Mouse (Mus musculus) layer of hippocampus, adult 9-10 months (tissue): ENCODE results near the gene Irf2bp1.

Experiments used
- DNase-seq: peaks from one replicate; pipeline ENCODE4 v3.0.0; 2022; ENCODE audit warnings: low spot score

The Irf2bp1 gene

GRCm38 (mm10) chr7:19029084-19029653 is 25.3 kb downstream of the Irf2bp1 start:
- DNase-seq, result no peak

- DNase-seq, result no peak
Observed at GRCm38 (mm10) chr7:19031641-19032040, 27.8 kb downstream of the Irf2bp1 start.

DNA sequence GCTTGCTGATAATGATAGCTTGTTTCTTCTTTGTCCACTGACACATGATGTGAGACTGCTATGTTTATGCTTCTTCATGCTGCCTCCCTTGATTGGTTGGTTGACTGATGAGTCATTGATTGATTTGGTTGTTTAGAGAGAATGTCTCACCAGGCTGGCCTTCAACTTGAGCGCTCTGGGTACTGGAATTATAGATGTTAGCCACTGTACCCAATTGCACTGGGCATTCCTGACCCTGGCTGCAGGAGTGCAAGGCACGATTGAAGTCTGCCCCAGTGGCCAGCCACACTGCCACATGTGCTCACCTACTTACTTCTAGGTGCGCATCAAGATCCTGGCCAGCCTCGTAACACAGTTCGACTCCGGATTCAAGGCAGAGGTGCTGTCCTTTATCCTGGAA is 40.8 kb downstream of the Irf2bp1 start:
- no peak for DNase-seq

DNA sequence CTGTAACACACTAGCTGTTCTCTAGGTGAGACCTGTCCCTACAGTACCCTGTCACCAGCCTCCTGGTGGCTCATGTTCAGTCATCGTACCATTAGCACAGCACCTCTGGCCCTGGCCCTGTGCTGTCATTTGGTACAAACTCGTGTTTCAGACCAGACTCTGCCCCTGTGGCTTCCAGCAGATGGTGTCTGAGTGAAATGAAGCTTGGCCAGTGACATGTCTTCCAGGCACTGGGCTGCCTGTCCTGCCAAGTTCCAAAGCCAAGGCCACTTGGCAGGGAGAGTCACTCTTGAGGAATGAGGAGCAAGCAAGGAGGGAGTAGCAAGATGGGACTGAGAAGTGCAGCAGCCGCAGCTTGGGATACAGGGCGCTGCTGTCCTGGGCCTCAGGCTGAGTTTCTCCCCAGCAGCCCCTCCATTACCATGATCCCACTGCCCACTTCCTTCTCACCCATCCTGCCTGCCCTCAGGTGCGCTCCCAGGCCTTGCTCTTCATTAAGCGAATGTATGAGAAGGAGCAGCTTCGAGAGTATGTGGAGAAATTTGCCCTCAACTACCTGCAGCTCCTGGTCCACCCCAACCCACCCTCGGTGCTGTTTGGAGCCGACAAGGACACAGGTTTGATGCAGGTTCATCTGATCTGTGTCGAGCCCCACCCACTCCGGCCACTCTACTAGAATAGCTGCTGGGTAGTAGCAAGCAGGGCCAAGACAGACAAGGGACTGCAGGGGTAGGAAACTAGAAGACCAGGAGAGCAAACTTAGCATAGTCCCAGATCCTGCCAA is 42.6 kb downstream of the Irf2bp1 start:
- DNase-seq, result no peak

GRCm38 (mm10) chr7:19048006-19048527 is 44.2 kb downstream of the Irf2bp1 start:
- DNase-seq, result no peak

GRCm38 (mm10) chr7:19049252-19049651 is 45.4 kb downstream of the Irf2bp1 start:
- DNase-seq, result no peak

- DNase-seq, result no peak
Observed at GRCm38 (mm10) chr7:19050172-19050571, 46.3 kb downstream of the Irf2bp1 start.

DNA sequence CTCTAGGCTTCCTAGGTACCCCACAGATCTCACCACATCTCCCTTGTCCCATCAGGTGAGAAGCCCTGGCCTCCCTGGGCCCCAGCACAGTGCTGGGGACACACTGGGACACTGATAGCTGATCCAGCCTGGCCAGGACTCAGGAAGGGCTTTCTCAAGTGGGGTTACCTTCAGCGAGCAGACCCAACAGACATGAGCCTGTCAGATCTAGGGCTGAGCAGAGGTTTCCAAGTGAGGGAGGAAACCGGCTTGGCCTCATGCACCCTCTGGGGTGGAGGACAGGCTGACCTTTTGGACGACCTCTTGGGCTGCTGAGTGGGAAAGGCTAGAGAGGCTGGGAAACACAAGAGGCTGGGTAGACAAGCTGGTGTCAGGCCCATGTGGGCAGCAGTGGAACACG is 47.3 kb downstream of the Irf2bp1 start:
- no peak for DNase-seq

- peak; percentile 46 for DNase-seq
Observed at GRCm38 (mm10) chr7:19052345-19053135, 48.7 kb downstream of the Irf2bp1 start.

DNA sequence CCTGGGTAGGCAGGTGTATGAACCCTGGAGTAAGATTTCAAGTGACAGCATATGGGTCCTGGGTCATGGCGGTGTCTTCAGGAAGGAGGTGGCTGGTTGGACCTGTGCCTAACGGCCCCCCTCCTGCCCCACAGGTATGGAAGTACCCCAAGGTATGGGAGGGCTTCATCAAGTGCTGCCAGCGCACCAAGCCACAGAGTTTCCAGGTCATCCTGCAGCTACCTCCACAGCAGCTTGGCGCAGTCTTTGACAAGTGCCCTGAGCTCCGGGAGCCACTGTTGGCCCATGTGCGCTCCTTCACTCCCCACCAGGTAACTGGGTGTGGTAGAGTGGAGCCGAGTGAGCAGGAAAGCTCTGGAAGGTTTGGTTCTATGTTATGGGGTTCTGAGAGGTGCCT is 49.3 kb downstream of the Irf2bp1 start:
- no peak for DNase-seq

DNA sequence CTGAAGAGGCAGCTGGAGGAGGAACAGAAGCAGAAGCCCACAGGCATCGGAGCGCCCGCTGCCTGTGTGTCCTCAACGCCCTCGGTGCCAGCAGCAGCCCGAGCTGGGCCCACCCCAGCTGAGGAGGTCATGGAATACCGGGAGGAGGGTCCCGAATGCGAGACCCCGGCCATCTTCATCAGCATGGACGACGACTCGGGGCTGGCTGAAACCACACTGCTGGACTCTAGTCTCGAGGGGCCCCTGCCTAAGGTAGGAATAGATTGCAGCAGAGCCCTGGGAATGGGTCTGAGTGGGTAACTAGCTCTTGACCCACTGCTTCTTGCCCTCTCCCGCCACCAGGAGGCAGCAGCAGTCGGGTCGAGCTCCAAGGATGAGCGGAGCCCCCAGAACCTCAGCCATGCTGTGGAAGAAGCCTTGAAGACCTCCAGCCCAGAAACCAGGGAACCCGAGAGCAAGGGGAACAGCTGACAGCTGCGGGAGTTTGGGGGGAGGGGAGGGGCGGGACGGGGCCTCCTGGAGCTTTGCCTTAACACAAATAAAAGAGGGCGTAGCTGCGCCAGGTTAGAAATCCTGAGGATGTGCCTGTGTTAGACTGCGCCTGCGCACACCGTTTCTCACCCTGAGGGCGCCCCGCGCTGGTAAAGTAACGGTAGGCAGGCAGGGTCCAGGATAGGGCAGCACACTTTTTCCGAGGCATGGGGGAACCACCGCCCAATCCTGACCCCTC is 50.4 kb downstream of the Irf2bp1 start, which contains the start of gene Rsph6a:
TSS of gene Rsph6a (plus strand) at position 644 of the 730 bp plus-strand sequence.
- no peak for DNase-seq

GRCm38 (mm10) chr7:19054777-19055076 is 50.9 kb downstream of the Irf2bp1 start:
- no peak for DNase-seq

DNA sequence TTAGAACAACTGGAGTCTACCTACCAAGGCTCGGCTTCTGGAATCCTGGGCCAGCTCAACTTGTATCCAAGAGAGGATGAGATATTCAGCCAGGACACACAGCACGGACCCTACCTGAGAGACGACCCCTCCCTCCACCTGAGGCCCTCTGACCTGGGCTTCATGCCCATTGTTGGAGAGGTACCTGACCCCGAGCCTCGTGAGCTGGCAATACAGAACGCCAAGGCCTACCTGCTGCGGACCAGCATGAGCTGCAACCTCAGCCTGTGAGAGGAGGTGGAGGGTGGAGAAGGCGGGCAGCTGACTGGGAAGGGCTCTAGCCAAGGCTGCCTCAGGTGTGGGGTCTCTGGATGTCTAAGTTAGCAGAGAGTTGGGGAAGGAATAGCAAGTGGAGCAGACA is 51.3 kb downstream of the Irf2bp1 start:
- no peak for DNase-seq
